Mouse (Mus musculus): ENCODE results near the gene Arhgef3. TPM values are rescaled to one million over a fixed set of nuclear protein-coding genes. Genes with fewer than 3 reads are reported as not detected.

The Arhgef3 gene
- total and polyA plus RNA-seq, 2 experiments from 2014 or later = 16.8 to 19.8 TPM

DNA sequence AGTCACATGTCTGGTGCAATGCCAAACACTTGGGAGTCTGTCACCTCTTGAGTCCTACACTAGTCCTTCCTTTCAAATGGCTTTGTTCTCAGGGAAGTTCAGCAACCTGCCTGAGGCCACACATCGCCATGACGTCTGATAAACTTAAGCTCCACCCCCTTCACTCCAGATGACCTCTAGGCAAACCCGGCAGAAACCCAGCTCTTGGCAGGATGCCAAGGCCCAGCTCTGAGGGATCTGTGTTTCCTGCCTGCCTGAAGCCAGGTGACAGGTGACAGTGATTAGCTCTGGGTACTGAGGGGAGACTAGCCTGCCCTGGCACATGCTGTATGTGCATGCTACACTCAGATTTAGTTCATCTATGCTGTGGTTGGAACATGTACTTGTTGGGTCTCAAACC lies 42.7 kb upstream of the Arhgef3 start:
- WGBS = 19% methylated on average over 3 of the region's 3 CpGs
- no peak for DNase-seq (ENCODE audit: low spot score)
- Histone ChIP-seq H3K27me3 (ENCODE audit: insufficient read depth, low read length) (no peaks in the 10 kb centered on the region), H3K4me3 (ENCODE audit: low read length) (no peak overlapping the region), H3K4me1 (ENCODE audit: insufficient read depth, low read length) (peaks cover 7% of the 10 kb centered on the region; the same call in 1 of the 2 replicates), H3K9me3 (ENCODE audit: low read length) (no peaks in the 10 kb centered on the region), H3K4me2 (ENCODE audit: low read depth, low read length) (no peak overlapping the region), H3K27ac (no peak overlapping the region), H3K9ac (replicated peaks; ENCODE audit: low read length) (no peak overlapping the region), H3K36me3 (ENCODE audit: insufficient read depth, low read length) (no peaks in the 10 kb centered on the region)
- no peak for TF ChIP-seq CTCF (IDR thresholded peaks at IDR 0.05; ENCODE audit: low read depth)
- ATAC-seq = no peak

DNA sequence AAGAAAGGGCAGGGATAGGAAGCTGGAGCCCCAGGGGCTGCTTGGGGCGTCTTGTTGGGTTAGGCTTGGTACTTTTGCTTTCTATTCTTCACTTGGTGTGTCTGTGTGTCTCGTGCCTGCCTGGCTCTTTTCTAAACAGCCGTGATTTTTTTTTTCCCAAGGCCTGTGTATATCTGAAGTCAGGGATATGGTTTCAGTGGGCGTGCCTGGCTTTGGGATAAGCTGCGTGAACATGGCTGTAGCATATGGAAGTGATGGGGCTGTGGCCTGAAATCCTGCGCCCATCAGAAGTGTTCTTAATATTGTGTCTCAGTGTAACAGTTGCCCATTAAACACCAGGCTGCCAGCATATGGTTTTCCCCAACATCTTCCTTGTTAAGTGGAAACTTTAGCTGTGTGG lies 39.6 kb upstream of the Arhgef3 start:
- Histone ChIP-seq H3K27me3 (ENCODE audit: insufficient read depth, low read length) (no peaks in the 10 kb centered on the region), H3K9ac (replicated peaks; ENCODE audit: low read length) (no peak overlapping the region), H3K9me3 (ENCODE audit: low read length) (no peaks in the 10 kb centered on the region), H3K36me3 (ENCODE audit: insufficient read depth, low read length) (no peaks in the 10 kb centered on the region), H3K4me1 (ENCODE audit: insufficient read depth, low read length) (peaks cover 4% of the 10 kb centered on the region; the same call in 1 of the 2 replicates), H3K27ac (no peak overlapping the region), H3K4me3 (ENCODE audit: low read length) (no peak overlapping the region), H3K4me2 (ENCODE audit: low read depth, low read length) (no peak overlapping the region)
- no peak for DNase-seq (ENCODE audit: low spot score)
- WGBS = 75% methylated on average over 6 of the region's 6 CpGs
- no peak for ATAC-seq
- no peak for TF ChIP-seq CTCF (IDR thresholded peaks at IDR 0.05; ENCODE audit: low read depth)

DNA sequence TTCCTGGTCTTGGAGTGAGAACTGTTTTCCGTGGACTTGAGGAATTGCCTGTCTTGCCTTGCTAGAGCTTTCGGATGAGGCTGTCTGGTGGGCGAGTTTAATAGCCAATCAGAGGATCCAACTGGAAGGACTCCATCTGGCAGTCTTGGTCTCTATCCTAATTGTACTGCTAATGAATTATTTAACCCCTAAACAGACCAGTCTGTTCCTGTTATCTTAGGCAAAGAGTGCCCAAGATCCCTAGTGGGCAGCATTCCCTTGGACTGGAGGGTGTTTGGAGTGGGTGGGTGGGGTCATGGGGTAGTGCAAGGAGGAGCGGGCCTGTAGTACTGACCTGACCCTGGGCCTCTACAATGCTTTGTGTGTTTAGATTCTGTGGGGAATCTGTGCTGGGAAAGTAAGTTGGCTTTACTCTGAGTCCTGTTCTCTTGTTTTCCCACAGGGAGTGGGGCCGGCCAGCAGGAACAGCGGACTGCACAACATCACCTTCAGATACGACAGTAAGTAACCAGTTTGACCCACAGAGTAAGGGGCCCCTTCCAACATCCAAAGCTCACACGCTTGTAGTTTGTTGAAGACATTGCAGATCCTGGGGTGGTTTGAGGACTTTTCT lies 38.7 kb upstream of the Arhgef3 start:
- peak; percentile 82 for ATAC-seq
- peak; percentile 80 for DNase-seq (ENCODE audit: low spot score)
- peak overlapping the region; percentile 42; the same call in 1 of the 2 replicates for H3K27ac ChIP-seq

DNA sequence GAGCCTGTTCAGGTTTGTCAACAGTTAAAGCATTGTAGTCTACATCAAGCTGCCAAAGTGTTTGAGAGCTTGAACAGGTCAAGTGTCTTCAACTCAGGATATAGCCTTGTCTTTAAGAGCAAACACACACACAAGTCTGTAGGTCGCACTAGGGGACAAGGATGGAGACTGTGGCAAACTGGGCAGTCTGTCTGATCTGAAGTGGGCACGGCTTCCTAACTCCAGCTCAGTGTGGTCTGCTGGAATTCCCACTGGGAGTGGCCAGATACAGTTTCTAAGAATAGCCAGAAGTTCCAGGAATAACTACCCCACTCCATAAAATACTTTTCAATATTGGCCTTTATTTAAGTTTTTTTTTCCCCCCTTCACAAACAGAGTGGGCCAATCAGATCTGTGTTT lies 38.2 kb upstream of the Arhgef3 start:
- TF ChIP-seq CTCF (IDR thresholded peaks at IDR 0.05; ENCODE audit: low read depth) = no peak
- Histone ChIP-seq H3K36me3 (ENCODE audit: insufficient read depth, low read length) (no peaks in the 10 kb centered on the region), H3K4me3 (ENCODE audit: low read length) (no peak overlapping the region), H3K27me3 (ENCODE audit: insufficient read depth, low read length) (no peaks in the 10 kb centered on the region), H3K9ac (replicated peaks; ENCODE audit: low read length) (no peak overlapping the region), H3K4me1 (ENCODE audit: insufficient read depth, low read length) (peaks cover 4% of the 10 kb centered on the region; the same call in 1 of the 2 replicates), H3K27ac (peak overlapping the region; percentile 42; the same call in 1 of the 2 replicates), H3K9me3 (ENCODE audit: low read length) (no peaks in the 10 kb centered on the region), H3K4me2 (ENCODE audit: low read depth, low read length) (no peak overlapping the region)
- WGBS = 77% methylated on average over 2 of the region's 2 CpGs
- ATAC-seq (no peak), DNase-seq (ENCODE audit: low spot score) (no peak)

More for the DNA sequence above, 38.7 kb upstream of the Arhgef3 start:
- Histone ChIP-seq H3K36me3 (ENCODE audit: insufficient read depth, low read length) (no peaks in the 10 kb centered on the region), H3K4me1 (ENCODE audit: insufficient read depth, low read length) (peaks cover 4% of the 10 kb centered on the region; the same call in 1 of the 2 replicates), H3K27me3 (ENCODE audit: insufficient read depth, low read length) (no peaks in the 10 kb centered on the region), H3K4me3 (ENCODE audit: low read length) (no peak overlapping the region), H3K4me2 (ENCODE audit: low read depth, low read length) (no peak overlapping the region), H3K9me3 (ENCODE audit: low read length) (no peaks in the 10 kb centered on the region), H3K9ac (replicated peaks; ENCODE audit: low read length) (no peak overlapping the region)
- TF ChIP-seq CTCF (IDR thresholded peaks at IDR 0.05; ENCODE audit: low read depth) = no peak
- WGBS = 46% methylated on average over 8 of the region's 8 CpGs

DNA sequence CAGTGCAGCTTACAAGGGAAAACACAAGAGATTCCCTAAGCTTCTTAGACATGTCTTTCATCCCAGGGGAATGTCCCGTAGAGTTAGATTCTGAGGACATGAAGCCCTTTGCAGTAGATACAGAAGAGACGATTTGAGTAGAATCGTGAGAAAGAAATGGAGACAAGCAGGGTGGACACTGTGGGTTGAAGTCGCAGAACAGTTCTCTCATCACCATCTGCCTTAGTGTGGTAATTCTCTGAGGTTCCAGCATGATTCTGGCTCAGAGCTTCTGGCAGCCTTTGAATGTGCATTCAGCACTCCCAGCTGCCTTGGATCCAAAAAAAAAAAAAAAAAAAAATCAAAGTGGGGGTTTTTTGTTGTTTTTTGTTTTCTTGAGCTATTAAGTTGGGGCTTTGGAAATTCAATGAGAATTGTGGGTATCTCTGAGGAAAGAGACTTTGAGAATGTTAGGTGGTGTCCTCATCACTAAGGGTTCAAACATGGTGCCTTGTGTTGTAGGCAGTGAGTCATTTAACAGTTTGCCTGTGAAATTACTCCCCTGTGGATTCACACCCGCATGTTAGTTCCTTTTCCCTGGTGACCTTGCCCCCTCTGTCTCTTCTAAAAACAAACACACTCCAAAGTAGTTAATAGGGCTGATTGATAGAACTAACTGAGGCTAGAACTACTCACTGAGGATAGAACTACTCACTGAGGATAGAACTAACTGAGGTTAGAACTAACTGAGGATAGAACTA lies 33.0 kb upstream of the Arhgef3 start:
- ATAC-seq = no peak
- Histone ChIP-seq H3K9ac (replicated peaks; ENCODE audit: low read length) (no peak overlapping the region), H3K4me2 (ENCODE audit: low read depth, low read length) (no peak overlapping the region), H3K4me1 (ENCODE audit: insufficient read depth, low read length) (no peaks in the 10 kb centered on the region), H3K27me3 (ENCODE audit: insufficient read depth, low read length) (no peaks in the 10 kb centered on the region), H3K9me3 (ENCODE audit: low read length) (no peaks in the 10 kb centered on the region), H3K4me3 (ENCODE audit: low read length) (no peak overlapping the region), H3K27ac (0 out of 2 replicates have a peak overlapping the region, but pooled peaks have one; percentile 15), H3K36me3 (ENCODE audit: insufficient read depth, low read length) (no peaks in the 10 kb centered on the region)
- DNase-seq (ENCODE audit: low spot score) = no peak
- 52% methylated on average over 5 of the region's 5 CpGs for WGBS
- no peak for TF ChIP-seq CTCF (IDR thresholded peaks at IDR 0.05; ENCODE audit: low read depth)

DNA sequence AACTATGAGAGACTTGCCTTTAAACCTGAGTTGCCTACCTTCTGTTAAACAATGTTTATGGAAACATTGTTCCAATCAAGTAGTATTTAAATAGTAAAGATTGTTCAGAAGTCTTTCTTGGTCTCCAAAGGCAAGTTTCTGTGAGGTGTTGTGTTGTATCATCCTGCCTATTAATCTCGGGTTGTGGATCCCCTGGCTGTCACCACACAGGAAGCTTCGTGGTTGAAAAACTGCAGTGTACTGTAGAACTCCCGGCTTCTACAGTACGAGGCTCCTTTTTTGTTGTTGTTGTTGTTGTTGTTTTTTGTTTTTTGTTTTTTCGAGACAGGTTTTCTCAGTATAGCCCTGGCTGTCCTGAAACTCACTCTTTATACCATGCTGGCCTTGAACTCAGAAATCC lies 29.2 kb upstream of the Arhgef3 start:
- H3K4me2 ChIP-seq (ENCODE audit: low read depth, low read length) = no peak overlapping the region
- DNase-seq (ENCODE audit: low spot score) = no peak
- H3K27ac ChIP-seq = no peak overlapping the region
- no peaks in the 10 kb centered on the region for H3K9me3 ChIP-seq (ENCODE audit: low read length)
- no peak for TF ChIP-seq CTCF (IDR thresholded peaks at IDR 0.05; ENCODE audit: low read depth)
- 93% methylated on average over 5 of the region's 5 CpGs for WGBS
- no peaks in the 10 kb centered on the region for H3K36me3 ChIP-seq (ENCODE audit: insufficient read depth, low read length)
- no peaks in the 10 kb centered on the region for H3K4me1 ChIP-seq (ENCODE audit: insufficient read depth, low read length)
- no peak overlapping the region for H3K9ac ChIP-seq (replicated peaks; ENCODE audit: low read length)
- H3K4me3 ChIP-seq (ENCODE audit: low read length) = no peak overlapping the region
- no peaks in the 10 kb centered on the region for H3K27me3 ChIP-seq (ENCODE audit: insufficient read depth, low read length)
- ATAC-seq = no peak

DNA sequence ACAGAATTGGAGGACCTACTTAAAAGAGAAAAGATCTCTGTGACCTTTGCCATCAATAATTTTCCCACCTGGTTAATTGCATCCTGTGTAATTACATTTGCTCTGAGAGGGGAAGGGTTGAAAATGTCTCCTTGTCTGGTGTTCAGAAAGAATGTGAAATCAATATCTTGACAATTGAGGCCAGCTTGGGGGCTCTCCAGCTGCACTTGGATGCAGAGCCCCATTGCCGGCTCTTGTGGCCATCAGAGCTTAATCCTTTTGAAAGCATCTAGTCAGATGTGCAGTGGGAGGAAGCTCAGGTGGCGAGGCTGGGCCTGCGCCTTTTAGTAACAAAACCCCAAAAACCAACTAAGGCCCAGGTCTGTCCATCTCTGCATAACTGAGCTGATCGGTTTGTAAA lies 28.7 kb upstream of the Arhgef3 start:
- Histone ChIP-seq H3K36me3 (ENCODE audit: insufficient read depth, low read length) (no peaks in the 10 kb centered on the region), H3K4me3 (ENCODE audit: low read length) (no peak overlapping the region), H3K9me3 (ENCODE audit: low read length) (no peaks in the 10 kb centered on the region), H3K4me1 (ENCODE audit: insufficient read depth, low read length) (no peaks in the 10 kb centered on the region), H3K4me2 (ENCODE audit: low read depth, low read length) (no peak overlapping the region), H3K9ac (replicated peaks; ENCODE audit: low read length) (no peak overlapping the region), H3K27me3 (ENCODE audit: insufficient read depth, low read length) (no peaks in the 10 kb centered on the region), H3K27ac (no peak overlapping the region)
- TF ChIP-seq CTCF (IDR thresholded peaks at IDR 0.05; ENCODE audit: low read depth) = no peak
- 90% methylated on average over 4 of the region's 4 CpGs for WGBS
- ATAC-seq (no peak), DNase-seq (ENCODE audit: low spot score) (no peak)

All from hindbrain, postnatal 0 days (tissue).